Mouse (Mus musculus) hindlimb bud, embryonic 11.5 days (tissue): ENCODE data around the gene Mybpc1.
"Not testable (repeated sequence)": the region's sequence is repeated elsewhere in the genome, so short reads cannot be mapped to it uniquely, and the experiment has no call there.

Source experiments
- DNase-seq: peaks from one replicate; pipeline ENCODE4 v3.0.0-alpha.2; 2012; ENCODE audit warnings: low read depth, low spot score; ENCODE audit errors: extremely low spot score

The Mybpc1 gene

GRCm38 (mm10) chr10:88557046-88557445, 47.9 kb downstream of the Mybpc1 start:
- no peak for DNase-seq

DNA sequence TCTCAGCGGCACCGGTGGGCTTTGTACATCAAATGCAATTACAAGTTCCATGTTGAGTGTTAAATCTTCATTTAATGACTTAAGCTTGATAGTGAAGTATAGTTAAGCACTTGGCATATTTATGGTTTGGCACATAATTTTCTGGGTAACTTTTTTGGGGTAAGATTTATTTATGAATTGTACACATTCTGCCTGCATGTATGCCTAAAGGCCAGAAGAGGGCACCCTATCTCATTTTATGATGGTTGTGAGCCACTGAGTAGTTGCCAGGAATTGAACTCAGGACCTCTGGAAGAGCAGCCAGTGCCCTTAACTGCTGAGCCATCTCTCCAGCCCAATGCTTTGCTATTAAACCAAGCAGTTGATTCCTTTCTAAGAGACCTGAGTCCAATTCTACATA, 52.2 kb downstream of the Mybpc1 start:
- DNase-seq, result no peak

GRCm38 (mm10) chr10:88550225-88550624, 54.7 kb downstream of the Mybpc1 start:
- no peak for DNase-seq

- no peak for DNase-seq
Measured at GRCm38 (mm10) chr10:88547635-88548034, 57.3 kb downstream of the Mybpc1 start.

- DNase-seq, result no peak
Measured at GRCm38 (mm10) chr10:88530631-88531030, 74.3 kb downstream of the Mybpc1 start.

GRCm38 (mm10) chr10:88524016-88524415, 80.9 kb downstream of the Mybpc1 start:
- DNase-seq, result no peak

GRCm38 (mm10) chr10:88523212-88523611, 81.7 kb downstream of the Mybpc1 start:
- no peak for DNase-seq

DNA sequence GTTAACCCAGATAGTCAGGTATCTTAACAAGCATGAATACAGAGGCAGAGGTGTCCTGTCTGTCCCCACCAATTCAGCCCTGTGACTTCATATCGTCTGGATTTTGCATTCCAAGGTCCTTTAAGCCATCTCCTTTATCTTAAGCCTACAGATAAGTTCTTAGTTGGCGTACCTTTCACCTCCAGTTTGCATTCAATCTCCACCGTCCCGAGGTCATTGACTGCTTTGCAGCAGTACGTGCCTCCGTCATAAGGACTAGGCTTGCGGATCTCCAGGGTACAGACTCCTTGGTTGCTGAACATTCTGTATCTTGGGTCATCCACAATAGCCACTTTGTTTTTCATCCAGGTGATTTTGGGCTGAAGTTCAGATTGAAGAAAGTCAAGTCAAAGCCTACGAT, 82.2 kb downstream of the Mybpc1 start:
- no peak for DNase-seq

- DNase-seq, result not testable (repeated sequence)
Measured at GRCm38 (mm10) chr10:88515049-88515448, 89.9 kb downstream of the Mybpc1 start.

DNA sequence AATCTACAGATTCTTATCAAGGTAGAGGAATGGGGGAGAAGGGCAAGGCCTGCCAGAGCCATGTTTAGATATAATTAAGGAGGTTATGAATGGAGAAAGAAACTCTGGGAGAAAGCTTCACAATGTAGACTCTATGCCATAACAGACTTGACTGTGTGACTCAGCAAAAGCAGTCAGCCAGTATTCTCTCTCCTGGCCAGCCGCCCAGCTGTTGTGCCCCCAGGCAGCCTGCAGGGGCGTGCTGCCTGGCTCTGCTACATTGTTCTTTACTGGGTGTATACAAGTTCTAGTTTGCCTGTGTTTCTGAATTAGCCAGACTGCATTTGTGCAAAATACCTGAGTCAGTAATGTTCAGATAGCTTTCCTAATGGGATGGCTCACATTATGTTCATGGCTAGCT, 90.5 kb downstream of the Mybpc1 start:
- DNase-seq, result no peak

DNA sequence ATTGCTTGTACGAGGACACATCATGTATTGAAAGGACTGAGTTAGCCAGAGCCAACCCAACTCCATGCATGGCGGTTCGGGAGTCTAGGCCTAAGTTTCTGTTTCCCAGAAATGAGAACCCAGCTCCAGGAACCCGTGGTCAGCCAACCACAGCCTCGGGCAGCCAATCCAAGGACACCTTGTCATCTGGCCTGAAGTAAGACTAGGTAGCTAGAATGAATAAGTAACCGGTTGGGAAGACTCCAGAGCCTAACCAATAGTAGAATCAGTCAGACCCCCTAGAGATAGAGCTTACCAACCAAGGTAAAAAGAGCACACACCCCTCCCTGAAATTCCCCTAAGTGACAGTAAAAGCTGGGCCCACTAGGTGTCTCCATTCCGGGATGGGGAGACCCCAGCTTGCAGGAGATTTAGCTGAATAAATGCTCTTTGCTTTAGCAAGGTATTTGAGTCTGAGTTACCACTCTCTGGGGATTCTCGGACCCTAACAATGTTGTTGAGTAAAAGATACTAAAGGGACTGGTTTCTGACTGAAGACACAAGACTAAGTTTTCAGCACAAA, 91.3 kb downstream of the Mybpc1 start:
- no peak for DNase-seq

DNA sequence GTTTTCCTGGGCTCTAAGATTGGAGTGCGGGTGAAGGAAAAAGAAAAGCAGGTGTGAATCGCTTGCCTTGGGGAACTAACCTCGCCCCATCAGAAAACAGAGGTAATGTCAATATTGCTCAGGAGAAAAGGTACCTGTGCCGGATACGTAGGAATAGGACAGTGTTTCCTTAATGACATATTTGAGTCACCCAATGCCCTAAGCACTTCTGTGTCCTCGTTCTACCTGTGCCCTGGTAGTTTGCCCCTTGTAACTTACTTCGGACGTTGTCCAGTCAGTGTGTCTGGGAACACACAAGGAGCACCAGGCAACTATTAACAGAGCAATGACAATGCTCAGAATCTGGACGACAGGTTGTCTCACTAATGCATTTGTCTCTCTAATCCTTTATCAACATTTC, 93.6 kb downstream of the Mybpc1 start:
- DNase-seq, result no peak

- no peak for DNase-seq
Measured at GRCm38 (mm10) chr10:88510503-88511271, 94.3 kb downstream of the Mybpc1 start.

DNA sequence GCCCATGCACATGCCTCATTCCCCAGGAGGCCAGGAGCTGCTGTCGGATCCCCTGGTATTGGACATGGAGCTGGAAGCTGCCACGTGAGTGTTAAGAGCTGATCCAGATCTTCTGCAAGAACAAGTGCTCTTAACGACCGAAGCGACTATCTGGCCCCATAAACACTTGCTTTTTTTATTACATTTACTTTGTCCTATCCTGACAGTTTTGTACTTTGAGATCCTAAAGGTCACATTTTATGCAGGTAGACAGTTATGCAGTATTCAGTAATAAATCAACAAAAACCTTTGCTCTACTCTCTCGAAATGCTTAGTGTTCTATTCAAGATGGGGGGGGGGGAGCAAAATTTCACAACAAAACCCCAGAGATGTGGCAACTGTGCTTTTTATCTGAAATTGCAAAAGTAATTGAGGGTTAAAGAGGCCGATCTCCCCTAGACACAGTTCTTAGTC, 97.2 kb downstream of the Mybpc1 start:
- no peak for DNase-seq

DNA sequence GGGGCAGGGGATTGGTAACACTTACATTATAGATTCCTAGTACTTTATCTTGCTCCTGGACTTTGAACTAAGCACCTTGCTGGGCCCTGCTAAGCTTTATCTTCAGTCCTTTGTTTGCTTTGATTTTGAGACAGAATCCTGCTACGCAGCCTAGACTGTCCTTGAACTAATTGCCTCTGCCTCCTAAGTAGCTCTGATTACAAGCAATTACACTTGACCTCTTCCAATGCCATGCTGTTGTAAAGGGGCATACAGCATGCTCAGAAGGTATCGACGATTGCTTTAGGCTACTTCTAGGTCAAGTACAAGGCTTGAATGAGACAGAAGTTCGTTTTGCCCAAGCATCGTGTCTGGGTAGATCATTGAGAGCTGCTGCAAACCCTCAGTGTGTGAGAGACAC, 99.7 kb downstream of the Mybpc1 start:
- DNase-seq, result no peak

DNA sequence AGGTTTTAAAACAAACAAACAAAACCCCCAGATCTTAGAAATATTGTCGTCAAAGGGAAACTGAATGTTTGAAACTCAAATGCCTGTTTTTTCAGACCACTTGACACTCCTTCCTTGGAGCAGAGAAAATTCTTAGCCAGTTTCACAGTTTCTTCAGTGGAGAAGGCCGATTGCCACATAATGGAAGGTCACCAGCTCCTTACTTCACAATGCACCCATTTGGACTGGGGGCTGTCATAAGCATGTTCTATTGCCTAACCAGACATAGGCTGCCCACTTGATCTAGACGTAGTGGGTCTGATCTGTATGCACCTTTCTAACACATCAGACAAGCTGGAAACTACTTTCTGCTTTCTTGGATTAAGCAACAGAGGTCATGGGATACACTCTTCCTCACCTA, 100.5 kb downstream of the Mybpc1 start:
- no peak for DNase-seq

DNA sequence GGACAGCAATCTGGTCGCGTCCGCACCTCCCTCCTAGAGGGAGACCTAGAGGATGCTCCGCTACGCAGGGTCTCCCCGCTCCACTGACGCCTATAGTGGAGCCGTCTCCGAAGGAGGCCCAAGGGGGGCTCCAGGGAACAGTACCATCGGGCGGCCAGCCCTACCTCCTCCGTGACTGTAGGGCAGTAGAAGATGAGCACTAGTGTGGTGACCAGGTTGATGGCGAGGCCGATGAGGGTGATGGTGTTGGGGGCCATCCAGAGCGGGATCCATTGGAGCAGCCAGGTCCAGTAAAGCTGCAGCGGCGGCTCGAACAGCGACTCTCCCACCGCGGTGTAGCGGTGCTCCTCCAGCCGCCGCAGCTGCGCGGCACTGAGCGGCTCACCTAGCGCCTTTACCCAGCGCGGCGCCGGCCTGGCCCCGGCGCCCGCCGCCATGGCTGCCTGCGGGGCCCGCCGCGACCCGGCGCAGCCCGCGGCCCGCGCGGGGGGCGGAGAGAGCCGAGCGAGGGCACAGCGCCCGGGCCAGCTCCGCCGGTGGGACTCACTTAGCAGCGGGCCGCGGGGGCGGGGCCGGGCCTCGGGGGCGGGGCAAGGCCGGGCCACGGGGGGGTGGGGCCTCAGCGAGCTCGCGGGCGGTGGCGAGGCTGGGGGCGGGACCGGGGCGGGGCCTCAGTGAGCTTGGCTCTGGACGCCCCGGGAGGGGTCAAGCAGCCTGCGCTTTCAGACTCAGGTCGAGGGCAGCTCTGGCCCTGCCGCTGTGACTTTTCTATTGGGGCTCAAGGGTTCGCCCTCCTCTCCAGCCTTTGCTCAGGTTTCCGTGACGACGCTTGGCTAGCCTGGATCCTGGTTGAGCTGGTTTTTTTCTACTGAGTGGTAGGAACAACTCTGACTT, 101.3 kb downstream of the Mybpc1 start, which contains the start of gene Chpt1:
Gene Chpt1, minus strand, starts transcription at position 653 of the 894 bp plus-strand sequence.
- DNase-seq, result no peak

GRCm38 (mm10) chr10:88502919-88503318, 102.0 kb downstream of the Mybpc1 start:
- no peak for DNase-seq

DNA sequence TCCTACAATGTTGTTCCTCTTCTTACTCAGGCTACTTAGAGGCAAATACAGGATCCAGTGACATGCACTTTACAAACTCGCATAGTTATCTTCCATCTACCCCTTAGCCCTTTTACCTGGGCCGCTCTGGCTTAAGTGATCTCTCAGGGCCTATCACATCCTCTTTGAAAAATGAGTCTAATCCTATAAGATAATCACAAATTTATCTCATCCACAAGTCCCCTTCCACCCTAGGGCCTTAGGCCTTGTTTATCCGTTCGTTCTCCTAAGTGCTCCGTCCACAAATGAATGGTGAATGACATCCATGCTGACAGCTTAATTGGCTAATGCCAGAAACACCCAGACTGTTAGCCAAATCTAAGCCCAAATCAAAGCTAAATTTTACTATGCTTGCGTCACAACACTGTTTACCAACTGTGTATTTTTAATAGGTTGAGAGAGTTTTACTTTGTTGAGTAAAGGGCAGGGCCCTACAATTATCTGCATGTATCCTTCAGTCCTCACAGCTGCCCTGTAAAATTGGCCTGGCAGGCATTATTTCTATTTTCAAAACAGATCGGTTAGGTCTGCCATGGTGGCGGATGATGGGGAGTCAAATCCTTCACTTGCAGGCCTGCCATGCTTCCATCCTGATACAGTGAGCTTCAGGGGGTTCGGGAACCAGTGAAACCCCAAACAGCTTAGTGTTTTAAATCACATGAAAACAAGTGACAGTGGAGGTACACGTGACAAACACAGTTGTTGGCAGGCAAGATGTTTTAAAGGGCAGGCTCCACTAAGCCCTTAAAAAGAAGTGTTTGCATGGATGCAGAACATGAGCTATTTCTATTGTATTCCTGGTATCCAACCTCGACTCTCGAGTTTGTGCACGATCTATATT, 102.8 kb downstream of the Mybpc1 start:
- DNase-seq, result no peak

DNA sequence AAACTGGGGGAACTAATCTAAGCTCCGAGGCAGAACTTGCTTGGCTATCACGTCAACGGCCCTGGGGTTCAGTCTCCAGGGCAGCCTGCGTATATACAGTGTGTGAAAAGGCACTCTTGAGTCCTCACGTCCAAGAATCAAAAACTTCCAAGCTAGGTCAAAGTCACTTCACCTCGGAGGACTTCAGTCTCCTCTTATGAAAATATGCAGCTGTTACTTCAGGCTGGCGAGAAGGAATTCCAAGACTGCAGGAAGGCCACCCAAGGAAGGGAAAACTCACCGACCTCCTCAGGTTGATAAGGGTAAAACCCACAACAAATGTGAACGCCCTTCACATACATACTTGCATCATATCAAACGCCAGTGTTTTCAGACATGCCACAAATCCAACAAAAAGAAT, 103.6 kb downstream of the Mybpc1 start:
- no peak for DNase-seq

DNA sequence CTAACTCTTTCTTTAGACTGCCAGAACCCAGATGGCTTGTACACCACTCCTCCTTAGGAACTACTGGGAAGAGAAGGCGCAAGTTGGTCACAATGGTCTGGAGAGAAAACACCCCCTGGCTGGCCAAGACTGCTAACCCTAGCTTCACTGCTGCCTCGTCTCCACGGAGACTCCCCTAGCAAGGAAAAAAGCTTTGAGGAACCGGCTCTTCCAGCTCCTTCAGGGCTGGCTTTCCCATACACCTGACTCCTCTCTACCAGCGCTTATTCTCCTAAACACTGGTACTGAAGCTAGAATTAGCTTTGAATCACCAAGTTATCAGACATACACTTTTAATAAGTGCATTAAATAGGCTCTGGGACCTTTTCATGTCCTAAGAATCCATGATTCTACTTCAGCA, 105.0 kb downstream of the Mybpc1 start:
- no peak for DNase-seq
